Mouse (Mus musculus): ENCODE measurements at regions not wholly inside any gene's neighbourhood (a gene's known extent, or its start where the extent isn't known, plus 50 kb on each side); places are given as distances from the start of the nearest gene placed in this dataset.

DNA sequence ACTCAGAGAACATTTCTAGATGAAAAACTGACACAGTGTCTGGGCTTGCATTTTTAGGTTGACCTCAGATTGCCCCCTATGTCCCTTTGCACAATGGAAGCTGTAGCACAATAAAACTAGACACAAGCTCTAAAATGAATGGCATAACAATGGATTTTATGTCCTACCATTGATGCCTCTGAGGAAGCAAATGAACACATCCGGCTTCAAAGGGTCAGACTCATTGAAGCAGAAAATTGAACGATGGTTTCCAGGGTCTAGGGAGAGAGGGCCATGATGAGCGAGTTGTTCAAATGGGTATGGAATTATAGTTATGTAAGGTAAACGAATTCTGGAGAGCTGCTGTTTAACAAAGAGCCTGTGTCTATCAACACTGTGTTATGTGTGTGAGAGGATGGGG lies 1455.1 kb upstream of the Gm6569 start:
- no peaks in the 10 kb centered on the region for H3K36me3 ChIP-seq (ENCODE audit: control insufficient read depth, insufficient read depth, low read length)
- H3K4me1 ChIP-seq (ENCODE audit: control insufficient read depth, insufficient read depth, low read length): no peaks in the 10 kb centered on the region
- H3K4me2 ChIP-seq (replicated peaks; ENCODE audit: low read depth, low read length, severe bottlenecking): no peak overlapping the region
- H3K9ac ChIP-seq (ENCODE audit: low read depth, low read length, severe bottlenecking): no peak overlapping the region
- no peaks in the 10 kb centered on the region for H3K9me3 ChIP-seq (ENCODE audit: control insufficient read depth, low read length)
- ATAC-seq (ENCODE audit: low FRiP score, low read depth) (no peak), DNase-seq (ENCODE audit: low spot score) (no peak)
- TF ChIP-seq POLR2A (IDR thresholded peaks at IDR 0.05; ENCODE audit: borderline replicate concordance, extremely low read depth, insufficient read depth, insufficient read length): no peak
- no peak overlapping the region for H3K27ac ChIP-seq (replicated peaks; ENCODE audit: low read depth, low read length)
- H3K27me3 ChIP-seq (ENCODE audit: control insufficient read depth, insufficient read depth, low read length): no peaks in the 10 kb centered on the region
- WGBS: 80% methylated on average over 4 of the region's 4 CpGs
- no peak overlapping the region for H3K4me3 ChIP-seq (replicated peaks; ENCODE audit: low read length)

DNA sequence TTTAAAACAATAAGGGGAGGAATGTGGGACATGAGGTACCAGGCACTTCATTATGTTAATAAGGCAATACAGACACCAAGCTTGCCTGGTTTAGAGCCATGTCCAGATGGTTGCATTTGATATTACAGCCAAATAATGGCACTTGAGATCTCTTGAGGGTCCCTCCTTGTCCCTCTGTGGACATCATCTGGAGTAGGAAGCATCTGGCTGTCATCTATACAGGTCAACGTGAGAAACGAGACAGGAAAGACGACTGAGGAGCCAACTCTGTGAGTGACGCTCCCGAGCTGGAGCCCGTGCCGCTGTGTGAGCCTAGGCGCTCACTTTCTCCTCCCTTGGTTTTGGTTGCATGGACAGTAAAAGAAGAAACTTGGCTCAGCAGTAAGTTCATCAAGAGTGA lies 1453.2 kb upstream of the Gm6569 start:
- TF ChIP-seq POLR2A (IDR thresholded peaks at IDR 0.05; ENCODE audit: borderline replicate concordance, extremely low read depth, insufficient read depth, insufficient read length): no peak
- H3K27me3 ChIP-seq (ENCODE audit: control insufficient read depth, insufficient read depth, low read length): no peaks in the 10 kb centered on the region
- no peak overlapping the region for H3K4me2 ChIP-seq (replicated peaks; ENCODE audit: low read depth, low read length, severe bottlenecking)
- H3K4me3 ChIP-seq (replicated peaks; ENCODE audit: low read length): no peak overlapping the region
- no peaks in the 10 kb centered on the region for H3K36me3 ChIP-seq (ENCODE audit: control insufficient read depth, insufficient read depth, low read length)
- WGBS: 82% methylated on average over 8 of the region's 8 CpGs
- ATAC-seq (ENCODE audit: low FRiP score, low read depth) (no peak), DNase-seq (ENCODE audit: low spot score) (no peak)
- H3K9me3 ChIP-seq (ENCODE audit: control insufficient read depth, low read length): no peaks in the 10 kb centered on the region
- no peak overlapping the region for H3K27ac ChIP-seq (replicated peaks; ENCODE audit: low read depth, low read length)
- no peak overlapping the region for H3K9ac ChIP-seq (ENCODE audit: low read depth, low read length, severe bottlenecking)
- H3K4me1 ChIP-seq (ENCODE audit: control insufficient read depth, insufficient read depth, low read length): no peaks in the 10 kb centered on the region

DNA sequence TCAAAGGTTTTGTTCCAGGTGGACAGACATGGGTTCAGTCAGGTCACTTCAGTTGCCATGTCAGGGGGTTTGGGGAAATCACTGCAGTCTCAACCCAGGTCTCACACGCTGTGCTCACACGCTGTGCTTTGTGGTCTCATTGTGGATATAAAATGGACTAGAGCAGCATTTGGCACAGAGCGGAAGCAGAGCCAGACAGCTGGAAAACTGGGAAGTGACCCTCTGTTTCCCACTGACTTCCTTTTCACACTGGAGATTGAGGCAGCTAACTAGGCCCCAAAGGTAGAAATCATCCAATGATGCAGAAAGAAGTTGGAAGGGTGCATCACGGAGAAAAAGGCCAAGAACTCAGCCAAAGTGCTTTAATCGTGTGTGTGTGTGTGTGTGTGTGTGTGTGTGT lies 1452.6 kb upstream of the Gm6569 start:
- Histone ChIP-seq H3K27me3 (ENCODE audit: control insufficient read depth, insufficient read depth, low read length) (no peaks in the 10 kb centered on the region), H3K9me3 (ENCODE audit: control insufficient read depth, low read length) (no peaks in the 10 kb centered on the region), H3K9ac (ENCODE audit: low read depth, low read length, severe bottlenecking) (no peak overlapping the region), H3K4me1 (ENCODE audit: control insufficient read depth, insufficient read depth, low read length) (no peaks in the 10 kb centered on the region), H3K4me2 (replicated peaks; ENCODE audit: low read depth, low read length, severe bottlenecking) (no peak overlapping the region), H3K36me3 (ENCODE audit: control insufficient read depth, insufficient read depth, low read length) (no peaks in the 10 kb centered on the region), H3K4me3 (replicated peaks; ENCODE audit: low read length) (no peak overlapping the region), H3K27ac (replicated peaks; ENCODE audit: low read depth, low read length) (no peak overlapping the region)
- DNase-seq (ENCODE audit: low spot score): no peak
- no peak for ATAC-seq (ENCODE audit: low FRiP score, low read depth)
- TF ChIP-seq POLR2A (IDR thresholded peaks at IDR 0.05; ENCODE audit: borderline replicate concordance, extremely low read depth, insufficient read depth, insufficient read length): no peak
- 89% methylated on average over 5 of the region's 5 CpGs for whole genome bisulfite sequencing

DNA sequence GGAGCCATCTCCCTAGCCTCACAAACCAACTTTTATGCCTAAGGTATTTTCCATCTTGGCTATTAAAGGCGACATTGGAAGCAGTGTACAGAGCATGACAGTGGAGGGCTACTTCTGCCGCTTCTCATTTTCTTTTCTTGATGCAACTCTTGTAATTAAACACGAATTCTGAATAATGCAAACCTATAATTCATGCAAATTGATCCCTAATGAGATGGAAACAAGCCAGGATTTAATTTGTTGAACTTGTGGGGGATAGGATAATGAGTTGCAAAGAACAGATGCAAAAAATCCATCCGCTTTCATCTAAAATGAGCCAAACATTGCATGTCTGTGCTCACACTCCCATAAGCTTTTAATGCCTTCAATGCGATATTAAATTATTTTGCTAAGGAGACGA lies 1451.8 kb upstream of the Gm6569 start:
- Histone ChIP-seq H3K27ac (replicated peaks; ENCODE audit: low read depth, low read length) (no peak overlapping the region), H3K4me1 (ENCODE audit: control insufficient read depth, insufficient read depth, low read length) (no peaks in the 10 kb centered on the region), H3K9ac (ENCODE audit: low read depth, low read length, severe bottlenecking) (no peak overlapping the region), H3K9me3 (ENCODE audit: control insufficient read depth, low read length) (no peaks in the 10 kb centered on the region), H3K36me3 (ENCODE audit: control insufficient read depth, insufficient read depth, low read length) (no peaks in the 10 kb centered on the region), H3K4me3 (replicated peaks; ENCODE audit: low read length) (no peak overlapping the region), H3K27me3 (ENCODE audit: control insufficient read depth, insufficient read depth, low read length) (no peaks in the 10 kb centered on the region), H3K4me2 (replicated peaks; ENCODE audit: low read depth, low read length, severe bottlenecking) (no peak overlapping the region)
- no peak for ATAC-seq (ENCODE audit: low FRiP score, low read depth)
- DNase-seq (ENCODE audit: low spot score): no peak
- 90% methylated on average over 6 of the region's 6 CpGs for WGBS
- no peak for TF ChIP-seq POLR2A (IDR thresholded peaks at IDR 0.05; ENCODE audit: borderline replicate concordance, extremely low read depth, insufficient read depth, insufficient read length)

DNA sequence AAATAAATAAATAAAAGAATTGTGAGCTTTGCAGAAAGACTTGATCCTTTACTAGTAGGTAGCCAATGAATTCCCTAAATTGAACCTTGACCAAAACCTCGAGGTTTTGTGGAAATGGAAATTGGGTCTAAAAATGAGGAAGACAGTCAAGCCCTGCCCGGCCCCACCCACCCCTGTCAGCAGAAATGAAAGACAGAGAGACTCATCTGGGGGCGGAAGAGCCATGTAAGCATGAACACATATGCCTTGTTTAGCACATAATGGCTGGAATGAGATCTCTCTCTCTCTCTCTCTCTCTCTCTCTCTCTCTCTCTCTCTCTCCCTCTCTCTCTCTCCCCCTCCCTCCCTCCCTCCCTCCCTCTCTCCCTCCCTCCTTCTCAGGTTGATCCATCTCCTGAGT lies 1451.3 kb upstream of the Gm6569 start:
- 80% methylated on average over 3 of the region's 3 CpGs for WGBS
- ATAC-seq (ENCODE audit: low FRiP score, low read depth) (no peak), DNase-seq (ENCODE audit: low spot score) (no peak)
- no peaks in the 10 kb centered on the region for H3K4me1 ChIP-seq (ENCODE audit: control insufficient read depth, insufficient read depth, low read length)
- TF ChIP-seq POLR2A (IDR thresholded peaks at IDR 0.05; ENCODE audit: borderline replicate concordance, extremely low read depth, insufficient read depth, insufficient read length): no peak
- no peak overlapping the region for H3K4me2 ChIP-seq (replicated peaks; ENCODE audit: low read depth, low read length, severe bottlenecking)
- H3K9ac ChIP-seq (ENCODE audit: low read depth, low read length, severe bottlenecking): no peak overlapping the region
- H3K27ac ChIP-seq (replicated peaks; ENCODE audit: low read depth, low read length): no peak overlapping the region
- H3K4me3 ChIP-seq (replicated peaks; ENCODE audit: low read length): no peak overlapping the region
- H3K9me3 ChIP-seq (ENCODE audit: control insufficient read depth, low read length): no peaks in the 10 kb centered on the region
- H3K27me3 ChIP-seq (ENCODE audit: control insufficient read depth, insufficient read depth, low read length): no peaks in the 10 kb centered on the region
- H3K36me3 ChIP-seq (ENCODE audit: control insufficient read depth, insufficient read depth, low read length): no peaks in the 10 kb centered on the region

DNA sequence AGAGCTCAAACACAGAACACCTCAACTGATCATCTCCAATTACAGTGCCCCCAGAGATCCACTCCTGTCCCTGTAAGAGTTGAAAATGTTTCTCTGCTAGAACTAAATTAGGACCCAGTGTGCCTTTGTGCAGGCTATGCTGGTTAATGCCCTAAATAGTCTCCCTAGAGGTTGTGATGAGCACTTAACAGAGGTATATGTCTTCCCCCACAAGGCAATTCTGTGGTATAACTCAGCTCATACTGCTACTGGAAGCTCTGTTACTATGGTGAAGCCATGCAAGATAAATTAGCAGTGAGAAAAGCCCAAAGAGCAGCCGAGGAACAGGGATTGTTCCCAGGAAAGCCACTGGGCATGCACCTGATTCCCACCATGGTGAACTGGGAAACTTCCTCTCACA lies 1450.9 kb upstream of the Gm6569 start:
- Histone ChIP-seq H3K4me1 (ENCODE audit: control insufficient read depth, insufficient read depth, low read length) (no peaks in the 10 kb centered on the region), H3K36me3 (ENCODE audit: control insufficient read depth, insufficient read depth, low read length) (no peaks in the 10 kb centered on the region), H3K4me2 (replicated peaks; ENCODE audit: low read depth, low read length, severe bottlenecking) (no peak overlapping the region), H3K27me3 (ENCODE audit: control insufficient read depth, insufficient read depth, low read length) (no peaks in the 10 kb centered on the region), H3K4me3 (replicated peaks; ENCODE audit: low read length) (no peak overlapping the region), H3K27ac (replicated peaks; ENCODE audit: low read depth, low read length) (no peak overlapping the region), H3K9me3 (ENCODE audit: control insufficient read depth, low read length) (no peaks in the 10 kb centered on the region), H3K9ac (ENCODE audit: low read depth, low read length, severe bottlenecking) (no peak overlapping the region)
- no peak for TF ChIP-seq POLR2A (IDR thresholded peaks at IDR 0.05; ENCODE audit: borderline replicate concordance, extremely low read depth, insufficient read depth, insufficient read length)
- no peak for DNase-seq (ENCODE audit: low spot score)
- ATAC-seq (ENCODE audit: low FRiP score, low read depth): no peak
- 85% methylated on average over 1 of the region's 1 CpGs for WGBS
